Mouse (Mus musculus): ENCODE measurements around the gene Drg2. TPM values are rescaled to one million over a fixed set of nuclear protein-coding genes. Genes with fewer than 3 reads are reported as not detected.

The Drg2 gene
- total RNA-seq, 2 experiments from 2014 or later, result 19.5 to 35.4 TPM

DNA sequence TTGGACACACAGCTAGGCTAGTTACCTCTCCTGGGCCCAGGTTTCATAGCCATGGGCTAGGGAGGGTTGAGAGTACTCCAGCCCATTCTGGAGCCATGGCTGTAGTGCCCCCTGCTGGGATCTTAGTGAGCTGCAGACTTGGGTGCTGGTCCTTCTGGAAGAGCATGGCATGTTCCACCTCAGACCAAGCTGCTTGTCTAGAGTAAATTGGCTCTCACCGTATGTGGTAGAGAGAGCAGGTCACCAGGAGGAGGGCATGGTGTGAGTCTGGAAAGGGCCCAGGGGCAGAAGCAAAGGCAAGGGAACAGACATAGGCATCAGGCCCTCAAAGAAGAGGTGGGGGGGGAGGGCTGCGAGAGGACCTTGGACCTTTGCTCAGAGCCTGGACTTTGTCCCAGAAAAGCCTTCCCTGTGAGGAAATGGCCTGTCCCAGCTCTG, 11.6 kb downstream of the Drg2 start:
- peak; percentile 47; the same call in 1 of the 2 replicates for ATAC-seq (ENCODE audit: poor library complexity, severe bottlenecking)

DNA sequence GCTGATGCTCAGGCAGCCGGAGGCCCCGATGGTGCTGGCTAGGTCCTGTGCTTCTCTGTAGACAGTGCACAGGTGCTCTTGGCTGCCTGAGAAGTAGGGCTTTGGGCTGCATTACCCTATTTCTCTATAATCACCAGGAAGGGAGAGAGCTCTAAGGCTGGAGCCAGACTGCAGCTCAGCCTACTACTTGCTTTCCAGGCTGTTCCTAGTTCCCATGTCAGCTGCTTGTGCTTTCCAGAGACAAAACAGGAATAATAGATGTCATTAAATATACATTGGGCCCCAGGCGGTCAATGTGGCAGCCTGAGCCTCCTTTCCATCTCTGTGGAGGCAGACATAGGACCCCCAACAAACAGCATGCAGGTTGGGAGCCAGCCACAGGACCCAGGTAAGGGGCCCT, 14.6 kb downstream of the Drg2 start, which contains the start of gene Myo15:
Gene Myo15, plus strand, starts transcription at position 301 of the 400 bp plus-strand sequence.
- ATAC-seq (ENCODE audit: poor library complexity, severe bottlenecking), result no peak

DNA sequence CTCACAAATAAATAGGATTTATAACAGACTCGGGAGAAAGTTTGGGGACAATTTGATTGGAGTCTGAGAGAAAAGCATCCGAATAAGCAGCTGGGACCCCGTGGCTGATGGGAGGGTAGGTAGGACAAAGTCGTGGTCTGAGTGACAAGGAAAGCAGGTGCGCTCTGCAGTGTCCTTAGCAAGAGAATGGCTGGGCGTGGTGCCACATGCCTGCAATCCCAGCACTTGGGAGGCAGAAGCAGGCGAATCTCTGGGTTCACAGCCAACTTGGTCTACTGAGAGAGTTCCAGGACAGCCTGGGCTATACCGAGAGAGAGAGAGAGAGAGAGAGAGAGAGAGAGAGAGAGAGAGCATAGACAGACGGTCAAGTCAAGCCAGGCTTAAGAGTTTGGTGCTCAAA, 16.4 kb downstream of the Drg2 start:
- ATAC-seq (ENCODE audit: poor library complexity, severe bottlenecking), result no peak

DNA sequence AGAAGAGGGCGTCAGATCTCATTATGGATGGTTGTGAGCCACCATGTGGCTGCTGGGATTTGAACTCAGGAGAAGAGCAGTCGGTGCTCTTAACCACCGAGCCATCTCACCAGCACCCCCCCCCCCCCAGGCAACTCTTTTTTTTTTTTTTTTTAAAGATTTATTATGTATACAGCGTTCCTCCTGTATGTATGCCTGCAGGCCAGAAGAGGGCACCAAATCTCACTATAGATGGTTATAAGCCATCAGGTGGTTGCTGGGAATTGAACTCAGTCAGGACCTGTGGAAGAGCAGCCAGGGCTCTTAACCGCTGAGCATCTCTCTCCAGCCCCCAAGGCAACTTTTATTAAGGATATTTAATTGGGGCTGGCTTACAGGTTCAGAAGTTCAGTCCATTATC, 20.1 kb downstream of the Drg2 start:
- no peak for ATAC-seq (ENCODE audit: poor library complexity, severe bottlenecking)

DNA sequence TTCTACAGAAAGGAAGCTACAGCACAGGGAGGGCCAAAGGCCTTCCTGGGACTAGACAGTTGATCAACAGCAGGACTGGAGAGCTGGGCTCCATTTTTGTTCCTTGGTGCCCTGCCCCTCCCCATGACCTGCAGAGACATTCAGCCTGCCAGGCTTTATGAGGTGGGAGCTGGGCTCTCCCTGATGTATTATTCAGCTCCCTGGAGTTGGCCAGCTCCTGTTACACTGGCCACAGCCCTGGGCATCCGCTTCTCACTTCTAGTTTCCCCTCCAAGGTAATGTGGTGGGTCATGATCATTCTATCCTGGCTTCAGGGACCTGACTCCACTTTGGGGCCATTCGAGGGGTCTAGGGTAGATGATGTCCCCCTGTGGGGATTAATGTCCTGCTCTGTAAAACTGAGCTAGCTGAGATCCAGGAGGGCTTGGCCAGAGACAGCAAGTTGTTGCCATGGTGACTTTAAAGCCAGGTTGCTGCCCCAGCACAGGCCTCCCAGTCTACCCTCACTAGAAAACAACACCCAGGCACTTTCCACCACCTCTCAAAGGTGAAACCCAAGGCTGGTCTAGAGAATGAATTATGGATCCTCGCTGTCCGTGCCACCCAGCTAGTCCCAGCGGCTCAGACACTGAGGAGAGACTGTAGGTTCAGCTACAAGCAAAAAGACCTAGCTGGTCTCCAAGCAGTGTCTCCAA, 21.4 kb downstream of the Drg2 start:
- no peak for ATAC-seq (ENCODE audit: poor library complexity, severe bottlenecking)

DNA sequence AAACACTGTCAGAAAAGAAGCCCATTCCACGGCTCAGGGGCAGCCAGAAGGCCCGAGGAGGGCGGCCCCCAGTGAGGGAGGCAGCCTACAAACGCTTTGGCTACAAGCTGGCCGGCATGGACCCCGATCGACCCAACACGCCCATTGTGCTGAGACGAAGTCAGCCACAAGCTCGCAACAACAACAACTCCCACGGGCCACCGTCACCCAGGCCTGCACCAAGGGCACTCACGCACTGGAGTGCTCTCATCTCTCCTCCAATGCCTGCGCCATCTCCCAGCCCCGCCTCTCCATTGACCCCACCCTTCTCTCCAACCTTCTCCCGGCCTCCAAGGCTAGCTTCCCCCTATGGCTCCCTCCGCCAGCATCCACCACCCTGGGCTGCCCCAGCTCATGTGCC, 23.7 kb downstream of the Drg2 start:
- no peak for ATAC-seq (ENCODE audit: poor library complexity, severe bottlenecking)

DNA sequence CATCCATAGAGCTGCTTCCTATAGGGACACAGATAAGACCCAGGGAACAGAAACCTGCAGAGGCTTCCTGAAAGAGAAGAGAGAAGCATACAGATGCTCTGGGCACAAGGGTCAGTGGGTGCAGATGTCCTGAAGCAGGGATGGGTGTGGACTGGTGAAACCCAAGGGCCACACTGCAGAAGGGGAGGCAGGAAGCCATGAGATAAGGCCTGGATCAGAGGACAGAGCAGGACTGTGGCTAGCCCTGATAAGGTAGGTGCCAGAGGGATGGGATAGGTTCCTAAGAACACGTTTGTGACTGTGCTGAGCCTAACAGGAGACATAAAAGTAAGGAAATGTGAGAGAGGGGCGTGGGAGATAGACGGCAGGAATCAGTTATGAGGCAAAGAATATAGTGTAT, 31.9 kb downstream of the Drg2 start:
- no peak for ATAC-seq (ENCODE audit: poor library complexity, severe bottlenecking)

DNA sequence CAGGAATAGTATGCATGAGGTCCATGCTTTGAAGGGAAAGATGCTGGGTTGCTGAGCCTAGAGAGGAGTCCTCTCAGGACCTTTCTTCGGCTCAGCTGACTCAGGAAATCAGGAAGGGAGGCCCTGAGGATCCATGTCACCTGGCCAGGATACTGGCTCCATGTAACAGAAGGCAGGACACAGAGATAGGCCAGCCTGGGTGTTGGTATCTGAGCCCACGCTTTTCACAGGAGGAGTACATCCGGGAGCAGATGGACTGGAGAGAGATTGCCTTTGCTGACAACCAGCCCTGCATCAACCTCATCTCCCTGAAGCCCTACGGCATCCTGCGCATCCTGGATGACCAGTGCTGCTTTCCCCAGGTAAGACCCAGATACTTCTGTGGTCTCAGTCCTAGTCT, 38.3 kb downstream of the Drg2 start:
- no peak for ATAC-seq (ENCODE audit: poor library complexity, severe bottlenecking)

DNA sequence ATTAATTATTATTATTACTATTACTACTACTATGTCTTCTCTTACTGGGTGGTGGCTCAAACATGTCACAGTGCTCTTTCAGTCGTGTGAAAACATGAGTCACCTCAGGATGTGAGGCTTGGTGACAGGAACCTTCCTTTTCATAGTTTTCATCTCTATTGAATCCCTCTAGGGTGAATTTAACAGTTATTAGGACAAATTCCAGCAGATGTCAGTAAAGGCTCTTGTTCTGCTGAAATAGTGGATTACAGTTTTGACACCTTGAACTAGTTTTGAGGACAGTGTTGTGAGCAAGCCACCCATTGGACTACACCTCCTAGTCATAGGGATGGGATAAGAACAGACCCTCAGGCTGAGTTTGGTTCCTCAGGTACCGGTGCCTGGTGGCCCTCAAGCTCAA, 41.3 kb downstream of the Drg2 start:
- ATAC-seq (ENCODE audit: poor library complexity, severe bottlenecking), result no peak

DNA sequence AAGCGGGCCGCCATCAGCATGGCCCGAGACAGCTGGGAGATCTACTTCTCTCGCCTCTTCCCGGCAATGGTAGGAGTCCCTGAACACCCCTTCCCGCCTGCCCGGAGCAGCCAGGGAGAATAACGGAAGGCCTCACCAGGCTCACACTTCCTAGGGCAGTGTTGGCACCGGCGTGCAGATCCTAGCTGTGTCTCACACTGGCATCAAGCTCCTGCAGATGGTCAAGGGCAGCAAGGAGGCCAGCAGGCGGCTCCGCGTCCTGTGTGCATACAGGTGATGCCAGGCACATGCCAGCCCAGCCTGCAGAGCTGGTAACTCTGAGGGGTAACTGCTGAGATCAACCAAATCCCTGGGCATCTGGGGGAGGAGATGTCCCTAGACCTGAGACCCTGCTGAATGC, 52.9 kb downstream of the Drg2 start:
- ATAC-seq (ENCODE audit: poor library complexity, severe bottlenecking), result no peak

DNA sequence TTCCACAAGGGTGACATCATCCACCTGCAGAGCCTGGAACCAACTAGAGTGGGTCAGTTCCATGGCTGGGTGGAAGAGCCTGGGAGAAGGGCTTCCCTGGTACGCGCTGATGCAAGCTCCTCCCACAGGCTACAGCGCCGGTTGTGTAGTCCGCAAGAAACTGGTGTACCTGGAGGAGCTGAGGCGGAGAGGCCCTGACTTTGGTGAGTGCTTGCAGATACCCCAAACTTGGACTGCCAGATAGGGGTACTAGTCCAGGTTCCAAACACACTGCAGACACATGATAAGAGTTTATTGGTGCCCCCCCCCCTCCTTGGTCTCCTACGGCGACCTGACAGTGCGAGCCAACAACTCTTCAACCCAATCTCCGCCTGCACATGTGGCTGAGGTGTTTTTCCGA, 54.6 kb downstream of the Drg2 start:
- 0 out of 2 replicates have a peak, but pooled peaks have one; percentile 6 for ATAC-seq (ENCODE audit: poor library complexity, severe bottlenecking)

DNA sequence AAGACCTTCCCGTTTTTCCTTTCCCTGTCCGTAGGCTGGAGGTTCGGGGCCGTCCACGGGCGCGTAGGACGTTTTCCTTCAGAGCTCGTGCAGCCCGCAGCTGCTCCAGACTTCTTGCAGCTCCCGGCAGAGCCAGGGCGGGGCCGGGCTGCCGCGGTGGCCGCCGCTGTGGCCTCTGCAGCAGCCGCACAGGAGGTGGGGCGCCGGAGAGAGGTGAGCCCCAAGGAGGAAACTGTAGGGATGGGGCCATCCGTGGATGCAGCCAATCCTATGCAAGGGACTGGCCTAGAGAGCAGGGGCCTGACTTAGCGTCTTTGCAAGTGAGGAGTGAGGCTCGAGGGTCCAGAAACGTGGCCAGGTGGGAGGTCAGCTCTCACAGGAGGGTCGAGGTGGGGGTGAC, 55.1 kb downstream of the Drg2 start:
- peak; percentile 46; the same call in 1 of the 2 replicates for ATAC-seq (ENCODE audit: poor library complexity, severe bottlenecking)

DNA sequence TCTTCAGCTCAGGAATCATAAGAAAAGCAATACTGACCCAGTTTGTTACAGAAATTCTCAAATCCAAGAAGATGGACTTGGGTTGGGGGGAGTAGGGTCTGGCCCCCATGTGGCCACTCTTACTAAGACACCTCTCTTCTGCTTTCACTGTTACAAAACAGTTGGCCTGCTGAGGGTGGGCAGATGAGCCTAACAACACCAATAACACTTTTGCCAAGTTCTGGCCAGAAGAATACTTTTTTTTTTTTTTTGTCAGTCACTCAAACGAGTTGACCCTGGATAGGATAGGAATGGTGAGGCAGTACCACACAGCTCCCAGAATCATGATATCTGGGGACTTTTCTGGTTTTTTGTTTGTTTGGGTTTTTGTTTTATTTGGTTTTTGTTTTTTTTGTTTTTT, 57.5 kb downstream of the Drg2 start:
- no peak for ATAC-seq (ENCODE audit: poor library complexity, severe bottlenecking)

DNA sequence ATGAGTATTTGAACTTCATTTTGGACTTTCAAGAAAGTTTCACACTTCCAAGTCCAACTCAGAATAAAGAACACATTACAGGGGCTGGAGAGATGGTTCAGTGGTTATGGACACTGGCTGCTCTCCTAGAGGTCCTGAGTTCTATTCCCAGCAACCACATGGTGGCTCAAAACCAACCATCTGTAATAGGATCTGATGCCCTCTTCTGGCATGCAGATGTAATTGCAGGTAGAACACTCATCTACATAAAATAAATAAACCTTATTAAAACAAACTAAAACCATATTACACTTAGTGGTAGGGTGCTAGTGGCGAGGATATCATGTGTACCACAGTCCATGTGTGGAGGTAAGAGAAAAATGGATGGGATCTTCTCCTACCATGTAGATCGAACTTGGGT, 58.1 kb downstream of the Drg2 start:
- ATAC-seq (ENCODE audit: poor library complexity, severe bottlenecking), result no peak

DNA sequence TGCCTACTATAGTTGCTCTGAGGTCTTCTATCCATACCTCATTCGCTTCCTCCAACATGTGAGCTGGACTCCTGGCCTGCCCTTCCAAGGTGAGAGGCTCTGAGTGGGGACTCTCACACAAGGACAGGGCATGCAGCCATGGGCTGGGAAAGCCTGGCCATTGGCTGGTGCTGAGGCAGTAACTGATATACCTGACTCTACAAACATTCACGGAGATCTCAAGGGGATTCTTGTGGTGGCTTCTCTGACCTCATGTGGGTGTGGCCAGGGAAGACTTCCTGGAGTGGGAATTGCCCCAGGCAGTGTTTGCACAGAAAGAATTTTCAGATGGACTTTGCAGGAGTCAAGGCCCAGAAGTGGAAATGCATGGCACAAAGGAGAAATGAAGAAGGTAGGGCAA, 60.5 kb downstream of the Drg2 start:
- no peak for ATAC-seq (ENCODE audit: poor library complexity, severe bottlenecking)

DNA sequence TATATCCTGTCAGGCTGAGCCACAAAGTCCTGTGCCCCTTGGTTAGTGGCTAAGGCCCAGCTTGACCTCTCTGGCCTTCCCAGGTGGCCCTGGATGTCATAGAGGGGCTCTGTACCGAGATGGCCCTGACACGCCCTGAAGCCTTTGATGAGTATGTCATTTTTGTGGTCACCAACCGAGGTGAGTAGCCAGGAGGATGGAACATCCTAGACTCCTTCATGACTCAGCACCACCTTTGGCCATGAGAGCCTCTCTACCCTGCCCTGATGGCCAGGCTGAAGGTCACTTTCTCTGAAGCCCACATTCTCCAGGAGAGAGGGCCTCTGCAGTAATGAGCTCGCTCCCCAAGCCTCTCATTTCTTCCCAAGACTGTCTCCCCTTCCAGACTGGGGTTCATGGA, 63.9 kb downstream of the Drg2 start:
- ATAC-seq (ENCODE audit: poor library complexity, severe bottlenecking), result no peak

Other genes with a start within 250 kb of the Drg2 start
- gene Srebf1, start 232.0 kb upstream of the Drg2 start, total RNA-seq (2015), result 27.5 and 37.3 TPM in 2 replicates
- gene Srebf1, start 232.0 kb upstream of the Drg2 start, total RNA-seq (2017), result 27.6 and 43.3 TPM in 2 replicates
- 6.0 and 6.3 TPM in 2 replicates for gene Tom1l2, start 101.7 kb upstream of the Drg2 start, total RNA-seq (2015)
- gene Tom1l2, start 101.7 kb upstream of the Drg2 start, total RNA-seq (2017), result 4.3 and 6.1 TPM in 2 replicates
- gene Drc3, start 101.3 kb upstream of the Drg2 start, total RNA-seq (2015), result 0.16 TPM in 1 of 2 replicates, not detected in the other
- 0.11 and 0.98 TPM in 2 replicates for gene Drc3, start 101.3 kb upstream of the Drg2 start, total RNA-seq (2017)
- 9.0 and 11.7 TPM in 2 replicates for gene Gid4, start 37.4 kb upstream of the Drg2 start, total RNA-seq (2015)
- 9.9 and 12.3 TPM in 2 replicates for gene Gid4, start 37.4 kb upstream of the Drg2 start, total RNA-seq (2017)
- gene Atpaf2, start 36.1 kb upstream of the Drg2 start, total RNA-seq (2015), result 10.1 and 15.6 TPM in 2 replicates
- 38.2 and 43.3 TPM in 2 replicates for gene Atpaf2, start 36.1 kb upstream of the Drg2 start, total RNA-seq (2017)
- 0.07 TPM in 1 of 2 replicates, not detected in the other for gene Myo15, start 14.7 kb downstream of the Drg2 start, total RNA-seq (2015)
- 0.07 and 0.69 TPM in 2 replicates for gene Myo15, start 14.7 kb downstream of the Drg2 start, total RNA-seq (2017)
- gene Alkbh5, start 81.8 kb downstream of the Drg2 start, total RNA-seq (2015), result 23.5 and 24.1 TPM in 2 replicates
- 21.6 and 26.5 TPM in 2 replicates for gene Alkbh5, start 81.8 kb downstream of the Drg2 start, total RNA-seq (2017)
- gene Llgl1, start 245.1 kb downstream of the Drg2 start, total RNA-seq (2015), result 6.4 and 6.6 TPM in 2 replicates
- 4.1 and 4.9 TPM in 2 replicates for gene Llgl1, start 245.1 kb downstream of the Drg2 start, total RNA-seq (2017)

All from megakaryocyte, adult 5-6 weeks (primary cell).